Mouse (Mus musculus): ENCODE results near the gene Dcun1d2. TPM values are rescaled to one million over a fixed set of nuclear protein-coding genes. Genes with fewer than 3 reads are reported as not detected.

Dcun1d2 gene
- total and polyA plus RNA-seq, 2 experiments from 2014 or later: 27.8 to 37.7 TPM

- H3K27me3 ChIP-seq (ENCODE audit: control insufficient read depth, insufficient read depth, low read length): no peaks in the 10 kb centered on the region
- WGBS: 88% methylated on average over 9 of the region's 9 CpGs
- H3K4me3 ChIP-seq (ENCODE audit: low read depth, low read length): no peak overlapping the region
- no peak for TF ChIP-seq EP300 (IDR thresholded peaks at IDR 0.05; ENCODE audit: low read depth)
- no peak for TF ChIP-seq CTCF (IDR thresholded peaks at IDR 0.05; ENCODE audit: low read depth)
- H3K36me3 ChIP-seq (replicated peaks; ENCODE audit: control insufficient read depth, insufficient read depth, low read length): peaks cover 56% of the 10 kb centered on the region
- H3K27ac ChIP-seq (ENCODE audit: low read depth): peak overlapping the region; percentile 30; the same call in 1 of the 2 replicates
- DNase-seq (ENCODE audit: low spot score): no peak
- H3K9me3 ChIP-seq (replicated peaks; ENCODE audit: control insufficient read depth, low read length): no peaks in the 10 kb centered on the region
- H3K4me2 ChIP-seq (ENCODE audit: low read depth, low read length): no peak overlapping the region
- ATAC-seq (ENCODE audit: insufficient read depth, low read depth): no peak
- H3K4me1 ChIP-seq (ENCODE audit: control insufficient read depth, insufficient read depth): peaks cover 20% of the 10 kb centered on the region; the same call in 1 of the 2 replicates
- no peak overlapping the region for H3K9ac ChIP-seq (replicated peaks; ENCODE audit: low read depth, low read length)
These were observed 47.9 kb downstream of the Dcun1d2 start for GRCm38 (mm10) chr8:13240055-13240454.

- DNase-seq (ENCODE audit: low spot score): no peak
- 0 out of 2 replicates have a peak, but pooled peaks cover 12% of the 10 kb centered on the region for H3K4me1 ChIP-seq (ENCODE audit: control insufficient read depth, insufficient read depth)
- no peaks in the 10 kb centered on the region for H3K9me3 ChIP-seq (replicated peaks; ENCODE audit: control insufficient read depth, low read length)
- H3K4me3 ChIP-seq (ENCODE audit: low read depth, low read length): no peak overlapping the region
- H3K27me3 ChIP-seq (ENCODE audit: control insufficient read depth, insufficient read depth, low read length): no peaks in the 10 kb centered on the region
- no peak overlapping the region for H3K9ac ChIP-seq (replicated peaks; ENCODE audit: low read depth, low read length)
- ATAC-seq (ENCODE audit: insufficient read depth, low read depth): no peak
- TF ChIP-seq CTCF (IDR thresholded peaks at IDR 0.05; ENCODE audit: low read depth) (no peak), EP300 (IDR thresholded peaks at IDR 0.05; ENCODE audit: low read depth) (no peak)
- peaks cover 51% of the 10 kb centered on the region for H3K36me3 ChIP-seq (replicated peaks; ENCODE audit: control insufficient read depth, insufficient read depth, low read length)
- no peak overlapping the region for H3K4me2 ChIP-seq (ENCODE audit: low read depth, low read length)
- H3K27ac ChIP-seq (ENCODE audit: low read depth): no peak overlapping the region
- WGBS: 84% methylated on average over 13 of the region's 13 CpGs
These were observed 53.1 kb downstream of the Dcun1d2 start for GRCm38 (mm10) chr8:13234803-13235202.

- Histone ChIP-seq H3K27ac (ENCODE audit: low read depth) (peak overlapping the region; percentile 52; the same call in 1 of the 2 replicates), H3K4me1 (ENCODE audit: control insufficient read depth, insufficient read depth) (peaks cover 45% of the 10 kb centered on the region), H3K4me3 (ENCODE audit: low read depth, low read length) (no peak overlapping the region), H3K36me3 (replicated peaks; ENCODE audit: control insufficient read depth, insufficient read depth, low read length) (peaks cover 33% of the 10 kb centered on the region), H3K9me3 (replicated peaks; ENCODE audit: control insufficient read depth, low read length) (no peaks in the 10 kb centered on the region), H3K9ac (replicated peaks; ENCODE audit: low read depth, low read length) (no peak overlapping the region), H3K27me3 (ENCODE audit: control insufficient read depth, insufficient read depth, low read length) (no peaks in the 10 kb centered on the region), H3K4me2 (ENCODE audit: low read depth, low read length) (no peak overlapping the region)
- ATAC-seq (ENCODE audit: insufficient read depth, low read depth) (0 out of 2 replicates have a peak, but pooled peaks have one; percentile 6), DNase-seq (ENCODE audit: low spot score) (no peak)
- 48% methylated on average over 4 of the region's 4 CpGs for WGBS
- no peak for TF ChIP-seq CTCF (IDR thresholded peaks at IDR 0.05; ENCODE audit: low read depth)
- no peak for TF ChIP-seq EP300 (IDR thresholded peaks at IDR 0.05; ENCODE audit: low read depth)
These were observed 57.5 kb downstream of the Dcun1d2 start for GRCm38 (mm10) chr8:13230471-13230870.

- WGBS: 39% methylated on average over 12 of the region's 12 CpGs
- peaks cover 35% of the 10 kb centered on the region for H3K36me3 ChIP-seq (replicated peaks; ENCODE audit: control insufficient read depth, insufficient read depth, low read length)
- H3K4me2 ChIP-seq (ENCODE audit: low read depth, low read length): no peak overlapping the region
- TF ChIP-seq CTCF (IDR thresholded peaks at IDR 0.05; ENCODE audit: low read depth) (no peak), EP300 (IDR thresholded peaks at IDR 0.05; ENCODE audit: low read depth) (no peak)
- peak overlapping the region; percentile 66 for H3K27ac ChIP-seq (ENCODE audit: low read depth)
- H3K4me3 ChIP-seq (ENCODE audit: low read depth, low read length): no peak overlapping the region
- DNase-seq (ENCODE audit: low spot score) (no peak), ATAC-seq (ENCODE audit: insufficient read depth, low read depth) (peak; percentile 40; the same call in 1 of the 2 replicates)
- H3K9ac ChIP-seq (replicated peaks; ENCODE audit: low read depth, low read length): no peak overlapping the region
- no peaks in the 10 kb centered on the region for H3K27me3 ChIP-seq (ENCODE audit: control insufficient read depth, insufficient read depth, low read length)
- peaks cover 46% of the 10 kb centered on the region for H3K4me1 ChIP-seq (ENCODE audit: control insufficient read depth, insufficient read depth)
- no peaks in the 10 kb centered on the region for H3K9me3 ChIP-seq (replicated peaks; ENCODE audit: control insufficient read depth, low read length)
These were observed 58.1 kb downstream of the Dcun1d2 start for GRCm38 (mm10) chr8:13229802-13230201.

GRCm38 (mm10) chr8:13228923-13229610 is 58.9 kb downstream of the Dcun1d2 start:
- Histone ChIP-seq H3K4me3 (ENCODE audit: low read depth, low read length) (no peak overlapping the region), H3K4me2 (ENCODE audit: low read depth, low read length) (no peak overlapping the region), H3K36me3 (replicated peaks; ENCODE audit: control insufficient read depth, insufficient read depth, low read length) (peaks cover 35% of the 10 kb centered on the region), H3K27ac (ENCODE audit: low read depth) (peak overlapping the region; percentile 66), H3K4me1 (ENCODE audit: control insufficient read depth, insufficient read depth) (peaks cover 46% of the 10 kb centered on the region), H3K27me3 (ENCODE audit: control insufficient read depth, insufficient read depth, low read length) (no peaks in the 10 kb centered on the region), H3K9ac (replicated peaks; ENCODE audit: low read depth, low read length) (no peak overlapping the region), H3K9me3 (replicated peaks; ENCODE audit: control insufficient read depth, low read length) (no peaks in the 10 kb centered on the region)
- ATAC-seq (ENCODE audit: insufficient read depth, low read depth): no peak; the same call in 1 of the 2 replicates
- WGBS: 40% methylated on average over 9 of the region's 9 CpGs
- DNase-seq (ENCODE audit: low spot score): no peak
- TF ChIP-seq EP300 (IDR thresholded peaks at IDR 0.05; ENCODE audit: low read depth) (no peak), CTCF (IDR thresholded peaks at IDR 0.05; ENCODE audit: low read depth) (no peak)
